Mouse (Mus musculus) right cerebral cortex, postnatal 10 days (tissue): ENCODE results near the gene Mmp11.

Experiments
- DNase-seq, 2 experiments: peaks; one replicate each; pipeline ENCODE4 v3.0.0; 2021; ENCODE audit warnings: low spot score in 2 of 2

The Mmp11 gene

DNA sequence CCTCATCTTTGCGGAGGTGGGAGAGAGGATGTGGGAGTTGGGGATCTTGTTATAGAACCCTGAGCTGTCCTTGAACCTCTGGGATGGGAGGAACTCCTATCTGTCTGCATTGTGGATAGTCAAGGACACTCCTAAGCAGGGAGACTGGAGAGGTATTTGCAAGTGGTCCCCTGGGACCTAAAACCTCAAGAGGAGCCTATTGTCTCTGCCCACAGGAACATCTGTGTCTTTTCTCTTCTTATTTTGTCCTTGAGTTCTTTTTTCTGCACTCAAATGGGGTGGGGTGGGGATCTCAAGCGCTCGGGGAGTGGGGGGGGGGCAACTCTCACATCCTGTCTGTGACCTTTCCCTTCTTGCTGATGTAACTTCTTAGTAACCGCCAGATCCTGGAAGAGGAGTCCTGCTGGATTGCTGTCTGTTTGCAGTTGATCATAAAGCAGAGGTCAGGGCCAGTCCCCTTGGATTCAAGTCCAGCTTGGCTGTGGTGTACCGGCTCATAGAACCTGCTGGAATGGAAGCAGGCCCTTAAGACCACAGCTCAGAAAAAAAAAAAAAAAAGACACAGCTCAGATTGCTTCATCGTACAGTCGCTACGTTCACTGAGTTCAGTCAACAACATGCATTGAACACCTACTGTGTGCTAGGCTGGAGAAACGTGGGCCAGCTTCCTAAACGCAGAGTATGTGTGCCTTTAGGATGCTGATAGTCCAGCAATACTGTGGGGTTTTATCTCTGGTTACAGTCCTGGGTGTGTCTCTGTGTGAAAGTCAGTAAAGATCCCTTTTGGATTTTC lies 1.8 kb upstream of the Mmp11 start:
- DNase-seq: no peak

DNA sequence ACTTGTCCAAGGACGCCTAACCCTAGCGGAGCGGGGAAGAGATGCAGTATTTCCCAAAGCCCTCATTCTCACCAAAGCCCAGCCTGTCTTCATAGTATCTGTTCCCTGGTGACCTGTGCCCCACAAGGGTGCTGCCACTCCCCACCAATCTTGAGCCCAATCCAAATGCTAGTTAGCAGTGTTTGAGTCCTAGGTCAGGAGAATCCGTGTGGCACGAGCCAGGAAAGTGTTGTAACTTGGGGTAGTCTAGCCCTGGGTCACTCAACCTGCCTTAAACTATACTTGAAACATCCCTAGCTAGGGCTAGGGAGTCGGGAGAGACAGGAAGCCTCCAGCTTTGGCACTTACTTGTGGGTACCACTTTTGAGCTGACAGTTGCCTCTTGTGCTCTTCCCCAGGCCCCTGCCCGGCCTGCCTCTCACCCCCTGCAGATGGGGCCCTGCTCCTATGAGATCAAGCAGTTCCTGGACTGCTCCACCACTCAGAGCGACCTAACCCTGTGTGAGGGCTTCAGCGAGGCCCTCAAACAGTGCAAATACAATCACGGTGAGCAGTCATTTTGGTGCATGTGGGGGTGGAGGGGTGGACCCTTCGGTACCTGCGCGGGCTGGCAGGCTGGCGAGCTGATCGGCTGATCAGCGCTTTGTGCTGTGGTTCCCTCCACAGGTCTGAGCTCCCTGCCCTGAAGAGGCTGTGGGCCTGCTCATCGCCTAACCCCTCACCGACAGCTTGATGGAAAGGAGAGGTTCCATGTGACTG lies 792 bp upstream of the Mmp11 start:
- DNase-seq: no peak

DNA sequence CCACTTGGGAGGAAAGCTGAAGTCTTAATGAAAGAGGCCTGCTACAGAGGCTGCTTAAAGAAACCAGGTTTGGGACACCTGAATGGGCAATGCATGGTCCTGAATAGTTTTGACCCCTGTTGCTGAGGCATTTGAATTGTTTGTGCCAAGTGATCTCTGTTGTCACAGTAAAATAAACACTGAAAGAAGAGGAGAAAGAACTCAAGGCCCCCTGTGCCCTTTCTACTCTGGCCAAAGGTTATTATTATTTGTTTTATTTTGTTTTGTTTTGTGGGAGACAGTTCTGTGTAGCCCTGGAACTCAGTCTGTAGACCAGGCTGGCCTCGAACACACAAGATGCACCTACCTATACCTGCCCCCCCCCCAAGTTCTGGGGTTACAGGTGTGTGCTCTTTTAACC lies 1.3 kb downstream of the Mmp11 start:
- DNase-seq: no peak

DNA sequence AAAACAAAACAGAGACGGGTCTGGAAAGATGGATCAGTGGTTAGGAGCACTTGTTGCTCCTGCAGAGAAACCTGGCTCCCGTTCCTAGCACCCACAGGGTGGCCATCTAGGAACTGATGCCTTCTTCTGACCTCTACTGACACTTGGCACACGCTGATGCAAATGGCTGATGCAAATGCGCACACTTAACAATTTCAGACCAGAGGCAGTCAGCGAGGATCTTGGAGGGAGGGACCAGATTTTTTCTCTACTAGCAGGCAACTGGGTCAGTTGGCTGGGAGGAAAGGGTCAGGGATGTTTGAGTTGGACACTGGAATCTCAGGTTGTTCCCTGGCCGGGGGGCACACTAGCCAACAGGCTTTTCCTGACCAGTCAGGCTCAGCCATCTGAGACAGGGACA lies 3.4 kb downstream of the Mmp11 start, which contains the start of gene Chchd10:
Gene Chchd10, plus strand, starts transcription at position 240 of the 400 bp plus-strand sequence.
- no peak for DNase-seq

DNA sequence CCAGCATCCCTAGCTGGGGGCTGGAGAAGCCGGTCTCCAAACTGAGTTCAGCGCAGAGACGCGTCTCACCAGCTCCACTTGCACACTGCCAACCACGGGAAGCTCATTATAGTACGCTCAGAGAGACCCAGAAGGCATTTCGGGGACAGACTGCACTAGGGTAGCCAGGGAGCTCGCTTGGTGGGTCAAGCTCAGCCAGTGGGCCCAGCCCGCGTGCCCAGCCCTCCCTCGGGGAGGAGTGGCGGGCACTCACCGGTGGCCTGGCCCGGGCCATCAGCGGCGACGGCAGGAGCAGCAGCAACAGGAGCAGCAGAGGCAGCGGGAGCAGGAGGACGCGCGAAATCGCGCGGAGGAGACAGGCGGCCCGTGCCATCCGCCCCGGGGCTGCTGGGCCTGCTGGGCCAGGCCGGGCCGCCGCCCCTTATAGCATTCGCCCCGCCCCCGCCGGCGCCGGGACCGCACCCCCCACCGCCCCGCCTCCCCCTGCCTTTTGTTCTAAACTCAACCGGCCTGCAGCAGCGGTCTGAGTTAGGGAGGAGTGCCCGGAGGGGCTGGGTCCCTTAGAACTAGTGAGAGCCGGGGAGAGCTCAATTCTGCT lies 4.1 kb downstream of the Mmp11 start:
- peak in 1 of 2 experiments; percentile 43 for DNase-seq

DNA sequence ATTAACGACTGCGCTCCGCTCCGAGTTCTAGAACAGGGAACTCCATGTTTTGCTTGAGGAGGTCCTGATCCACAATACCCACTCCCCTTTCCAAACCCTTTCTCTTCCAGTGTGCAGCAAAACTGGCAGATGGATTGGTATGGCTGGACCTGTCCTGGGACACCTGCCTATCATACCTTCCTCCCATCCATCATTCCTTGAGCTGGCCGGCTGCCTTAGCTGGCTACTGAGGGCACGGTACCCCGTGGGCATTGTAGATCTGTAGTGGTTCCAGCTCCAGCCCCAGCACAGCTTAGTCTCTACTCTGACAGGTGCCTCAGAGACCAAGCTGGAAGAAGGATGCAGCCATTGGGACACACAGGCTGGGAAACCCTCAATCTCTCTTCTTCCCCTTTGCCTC lies 5.0 kb downstream of the Mmp11 start:
- no peak for DNase-seq

DNA sequence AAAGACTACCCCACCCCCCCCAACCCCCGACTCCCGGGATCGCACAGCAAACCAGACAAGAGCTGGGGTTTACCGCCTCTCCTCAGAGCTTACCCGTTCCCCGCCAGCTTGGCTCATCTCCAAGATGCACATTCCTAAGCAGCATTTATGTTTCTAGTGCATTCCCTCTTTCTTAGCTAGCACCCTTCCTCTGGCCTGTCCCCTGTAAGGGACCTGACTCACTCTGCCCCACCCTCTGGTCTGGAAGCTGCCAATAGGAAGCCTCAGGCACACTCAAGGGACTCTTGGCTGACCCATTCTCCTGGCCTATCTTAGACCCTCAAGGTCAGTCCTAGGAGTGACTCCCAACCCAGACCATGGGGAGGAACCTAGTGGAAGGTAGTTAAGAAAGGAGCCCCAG lies 6.0 kb downstream of the Mmp11 start:
- no peak for DNase-seq

DNA sequence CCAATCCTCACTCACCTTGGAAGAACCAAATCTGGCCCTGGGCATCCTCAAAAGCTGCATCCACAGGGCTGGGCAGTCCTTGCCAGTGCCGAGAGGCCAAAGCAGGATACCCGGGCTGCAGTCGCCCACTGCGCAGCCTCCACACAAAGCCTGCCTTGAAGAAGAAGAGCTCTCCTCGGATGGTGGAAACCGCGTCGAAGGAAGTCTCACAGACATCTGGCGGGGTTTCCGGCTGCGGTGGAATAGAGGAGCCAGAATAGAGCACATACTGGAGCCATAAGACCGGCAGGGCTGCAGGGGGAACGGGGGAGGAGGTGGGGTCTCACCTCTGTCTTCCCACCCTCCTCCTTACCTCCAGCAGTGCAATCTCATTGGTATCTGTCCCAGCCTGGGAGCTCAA lies 9.9 kb downstream of the Mmp11 start:
- DNase-seq: no peak

DNA sequence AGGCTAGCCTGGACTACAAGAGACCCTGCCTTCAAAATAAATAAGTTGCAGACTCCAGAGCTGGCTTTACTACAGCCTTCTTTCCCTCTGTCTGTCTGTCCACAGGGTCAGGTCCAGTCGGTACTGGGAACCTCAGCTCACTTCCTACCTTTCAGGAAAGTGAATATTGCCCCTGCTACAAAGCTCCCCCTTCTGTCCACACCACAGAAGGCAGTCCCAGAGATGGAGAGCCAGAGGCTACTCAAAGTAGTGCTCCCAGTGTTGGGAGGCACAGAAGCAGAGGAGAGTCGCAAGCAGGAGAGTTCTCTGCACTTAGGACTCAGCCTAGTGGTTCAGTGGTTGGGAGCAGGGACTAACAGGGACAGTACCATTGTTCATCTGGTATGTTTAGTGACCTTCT lies 12.0 kb downstream of the Mmp11 start:
- no peak for DNase-seq

DNA sequence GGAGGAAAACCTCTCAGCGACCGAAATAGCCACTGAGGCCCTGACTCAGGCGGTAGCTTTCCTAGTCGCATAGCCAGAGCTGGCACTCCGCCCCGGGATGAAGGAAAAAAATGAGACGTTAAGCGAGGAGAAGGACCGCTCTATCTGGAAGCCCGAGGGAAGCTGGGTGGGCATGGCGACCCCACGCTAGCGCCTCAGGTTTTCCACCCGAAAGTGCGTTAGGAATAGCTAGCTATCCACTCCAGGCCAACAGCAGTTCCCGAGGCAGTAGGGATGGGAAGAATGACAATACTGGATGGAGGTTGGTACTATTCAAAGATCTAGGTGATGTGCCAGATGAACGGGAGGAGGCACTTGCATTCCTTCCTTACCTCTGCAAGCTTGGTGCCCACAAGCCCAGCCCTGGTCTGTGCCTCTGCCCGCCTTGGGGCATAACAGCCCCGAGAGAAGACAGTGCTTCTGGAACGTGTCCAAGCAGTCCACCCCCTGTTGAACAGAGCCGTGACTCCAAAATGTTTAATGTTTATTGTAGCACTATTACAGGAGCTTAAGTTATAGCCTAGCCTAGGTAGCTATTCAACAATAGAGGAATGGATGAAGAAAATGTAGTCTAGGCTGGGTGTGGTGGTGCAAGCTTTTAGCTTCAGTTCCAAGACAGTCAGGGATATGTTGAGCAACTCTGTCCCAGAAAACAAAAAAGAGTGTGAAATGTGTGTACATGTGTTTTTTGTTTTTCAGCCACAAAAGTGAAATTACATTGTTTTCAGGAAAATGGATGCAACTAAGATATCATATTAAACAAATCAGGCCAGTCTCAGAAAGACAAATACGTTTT lies 14.4 kb downstream of the Mmp11 start:
- peak; percentile 53 to 66 for DNase-seq

DNA sequence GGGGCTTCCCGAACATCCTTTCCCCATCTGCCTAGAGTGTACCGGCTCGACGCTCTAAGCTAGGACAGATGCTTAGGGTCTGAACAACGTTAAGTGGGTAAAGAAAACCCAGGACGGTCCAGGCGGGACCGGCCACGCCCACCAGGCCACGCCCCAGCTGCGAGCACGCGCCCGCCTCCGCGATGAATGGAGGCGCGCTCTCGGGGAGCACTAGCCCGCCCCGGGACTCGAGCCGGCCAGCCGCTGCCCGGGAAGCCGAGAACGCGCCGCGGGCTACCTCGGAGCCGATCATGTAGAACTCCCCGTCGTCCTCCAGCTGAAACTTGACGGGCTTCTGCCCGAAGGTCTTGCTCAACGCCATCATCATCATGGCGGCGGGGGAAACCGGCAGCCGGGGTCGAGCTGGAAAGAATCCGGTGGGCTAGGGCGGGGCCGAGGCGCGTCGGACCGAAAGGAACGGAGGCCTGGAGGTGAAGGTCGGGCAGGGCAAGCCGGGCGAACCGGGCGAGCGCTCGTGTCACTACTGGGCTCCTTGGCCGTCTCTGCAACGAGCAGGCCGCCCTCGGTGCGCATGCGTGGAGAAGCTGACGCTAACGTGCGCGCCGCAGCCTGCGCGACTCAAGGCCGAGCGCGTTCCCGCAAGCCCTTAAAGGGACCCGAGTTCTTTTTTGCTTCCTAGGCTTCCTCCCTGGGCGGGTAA lies 15.1 kb downstream of the Mmp11 start, which contains the start of gene Smarcb1:
Gene Smarcb1, minus strand, starts transcription at position 592 of the 700 bp plus-strand sequence.
- peak; percentile 96 to 97 for DNase-seq

DNA sequence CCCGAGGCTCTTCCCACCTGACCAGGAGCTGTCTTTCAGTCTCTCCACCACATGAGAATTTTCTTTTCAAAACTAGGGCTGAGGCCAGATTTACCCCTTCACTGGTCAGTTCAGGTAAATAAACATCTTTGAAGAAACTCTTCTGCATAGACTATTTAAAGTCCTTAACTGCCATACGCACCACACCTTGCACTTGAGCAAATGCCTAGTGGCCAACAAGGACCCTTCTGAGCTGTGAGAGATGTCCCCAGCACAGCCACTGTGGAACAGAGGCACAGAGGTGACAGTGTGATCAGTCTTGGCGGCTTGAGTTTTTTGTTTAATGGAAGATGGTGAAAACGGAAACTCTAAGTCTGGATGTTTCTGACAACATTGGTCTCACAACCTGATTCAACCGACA lies 17.3 kb downstream of the Mmp11 start:
- no peak for DNase-seq

DNA sequence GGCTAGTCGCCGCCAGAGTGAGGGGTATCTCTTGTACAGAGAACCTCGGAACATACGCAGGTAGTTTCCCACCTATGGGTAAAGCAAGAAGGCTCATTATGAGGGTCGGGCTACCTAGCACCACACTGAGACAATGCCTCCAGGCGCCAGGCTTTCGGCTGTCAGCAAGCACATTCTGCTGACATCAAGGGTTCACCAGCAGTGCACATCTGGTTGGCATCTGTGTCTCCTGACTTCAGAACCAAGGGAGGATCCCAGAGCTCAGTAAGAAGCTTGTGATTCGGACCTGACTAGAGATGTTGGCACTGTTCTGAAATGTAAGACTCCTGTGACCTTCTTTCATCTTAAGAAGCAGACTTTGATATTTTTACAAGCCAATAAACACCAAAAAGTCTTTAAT lies 19.5 kb downstream of the Mmp11 start:
- DNase-seq: no peak

DNA sequence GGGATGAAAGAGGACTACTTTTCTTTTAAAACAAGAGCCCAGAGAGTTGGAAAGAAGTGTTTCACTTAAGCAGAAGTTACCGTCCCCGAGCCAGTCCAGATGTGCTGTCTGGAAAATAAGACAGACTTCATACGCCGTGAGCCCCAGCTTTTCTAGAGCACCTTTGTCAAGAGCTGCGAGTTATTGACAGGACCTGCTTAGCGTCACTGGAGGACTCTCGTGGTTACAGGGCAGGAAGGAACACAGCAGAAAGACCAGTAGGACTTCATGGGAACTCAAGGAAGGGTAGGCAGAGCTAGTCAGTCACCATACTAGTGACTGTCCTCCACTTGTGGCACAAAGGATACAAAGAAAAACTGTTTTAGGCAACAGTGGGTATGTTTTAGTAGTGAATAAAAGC lies 20.7 kb downstream of the Mmp11 start:
- no peak for DNase-seq

DNA sequence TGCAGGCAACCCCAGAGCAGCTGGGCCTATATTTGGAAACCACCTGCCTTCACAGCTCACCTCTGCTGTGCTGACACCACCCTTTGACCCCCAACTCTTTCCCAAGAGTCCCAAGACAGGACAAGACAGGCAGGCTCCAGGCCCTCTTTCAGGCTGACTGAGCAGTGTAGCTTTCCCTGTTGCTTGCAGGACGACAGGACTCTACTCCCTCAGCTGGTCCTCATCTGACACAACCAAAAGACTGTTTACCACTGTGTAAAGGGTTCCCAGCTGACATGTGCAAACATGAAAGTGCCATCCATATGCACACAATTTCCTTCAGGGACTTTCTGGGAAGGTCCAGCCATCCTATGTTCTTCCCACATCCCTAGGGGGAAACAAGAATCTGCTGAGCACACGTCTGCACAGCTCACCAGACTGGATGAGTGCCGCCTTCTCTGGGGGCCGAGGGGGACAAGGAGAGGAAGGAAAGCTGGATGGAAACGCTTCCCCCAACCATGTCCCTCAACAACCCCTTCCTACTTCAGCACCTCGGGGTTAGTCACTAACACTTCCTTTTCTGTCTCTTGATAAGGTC lies 23.2 kb downstream of the Mmp11 start:
- DNase-seq: no peak

DNA sequence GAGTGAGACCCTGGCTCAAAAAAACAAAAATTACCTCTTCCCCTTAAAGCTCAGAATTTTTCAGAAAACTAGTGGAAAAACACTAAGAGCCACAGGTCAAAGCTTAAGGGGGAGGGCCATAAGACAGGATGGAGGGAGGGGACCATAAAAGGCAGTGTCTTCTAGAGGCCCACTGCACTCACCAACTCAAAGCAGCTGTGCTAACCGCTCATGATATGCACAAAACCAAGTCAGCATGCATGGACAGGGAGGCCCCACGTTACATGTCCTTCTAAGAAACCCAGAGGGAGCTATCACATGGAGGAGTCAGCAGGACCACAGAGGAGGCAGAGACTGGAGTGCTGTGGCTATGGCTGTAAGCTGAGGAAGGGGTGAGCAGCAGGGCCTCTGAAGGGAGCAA lies 25.6 kb downstream of the Mmp11 start:
- no peak for DNase-seq

DNA sequence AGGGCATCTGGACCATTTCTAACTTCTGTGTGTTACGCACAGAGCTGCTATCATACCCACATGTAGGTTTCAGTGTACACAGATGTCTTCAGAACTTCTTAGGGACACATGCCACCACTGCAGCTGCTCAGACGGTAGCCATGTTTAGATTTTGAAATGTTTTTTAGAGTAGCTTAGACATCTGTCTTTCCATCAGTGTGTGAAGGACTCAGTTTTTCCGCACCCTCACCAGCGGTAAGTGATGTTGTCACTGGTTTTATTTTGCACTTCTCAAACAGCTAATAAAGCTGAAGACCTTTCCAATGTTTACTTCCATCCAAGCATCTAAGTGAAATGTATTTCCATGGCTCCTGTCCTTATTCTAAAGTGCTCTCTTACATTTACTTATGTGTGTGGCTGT lies 29.4 kb downstream of the Mmp11 start:
- no peak for DNase-seq

DNA sequence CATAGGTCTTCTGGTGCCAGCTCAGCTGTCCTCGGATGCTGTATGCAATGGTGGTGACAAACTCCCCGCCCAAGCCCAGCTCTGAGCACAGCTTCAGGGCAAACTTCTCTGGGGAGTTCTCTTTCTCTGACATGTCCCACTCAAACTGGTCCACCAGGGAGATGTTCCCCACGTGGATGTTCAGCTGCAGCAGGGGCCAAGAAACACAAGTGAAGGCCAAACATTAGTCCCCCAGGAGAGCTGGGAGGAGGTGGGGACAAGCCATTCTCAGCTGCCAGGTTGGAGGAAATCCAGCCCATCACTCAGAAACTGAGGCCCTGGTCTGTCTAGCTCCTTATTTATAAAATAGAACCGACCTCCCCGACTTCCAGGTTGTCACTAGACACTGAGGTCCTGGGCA lies 31.9 kb downstream of the Mmp11 start:
- DNase-seq: no peak

DNA sequence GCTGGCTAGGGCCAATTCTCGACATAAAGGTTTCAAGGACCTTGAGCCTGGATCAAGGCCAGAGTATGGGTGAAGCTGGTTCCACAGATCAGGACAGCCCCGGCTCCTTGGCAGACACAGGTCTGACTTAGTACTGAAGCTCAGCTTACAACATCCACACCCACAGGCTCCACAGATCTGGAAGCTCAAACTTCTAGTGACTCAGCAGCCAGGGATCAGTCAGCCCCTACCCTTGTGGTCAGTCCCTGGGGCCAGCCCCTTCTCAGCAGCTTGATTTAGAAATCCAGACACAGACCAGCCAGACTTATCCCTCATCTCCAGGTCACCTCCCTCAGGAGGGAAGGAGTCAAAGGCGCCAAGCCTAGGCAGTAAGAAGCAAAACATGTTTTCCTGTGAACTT lies 37.5 kb downstream of the Mmp11 start:
- DNase-seq: no peak

DNA sequence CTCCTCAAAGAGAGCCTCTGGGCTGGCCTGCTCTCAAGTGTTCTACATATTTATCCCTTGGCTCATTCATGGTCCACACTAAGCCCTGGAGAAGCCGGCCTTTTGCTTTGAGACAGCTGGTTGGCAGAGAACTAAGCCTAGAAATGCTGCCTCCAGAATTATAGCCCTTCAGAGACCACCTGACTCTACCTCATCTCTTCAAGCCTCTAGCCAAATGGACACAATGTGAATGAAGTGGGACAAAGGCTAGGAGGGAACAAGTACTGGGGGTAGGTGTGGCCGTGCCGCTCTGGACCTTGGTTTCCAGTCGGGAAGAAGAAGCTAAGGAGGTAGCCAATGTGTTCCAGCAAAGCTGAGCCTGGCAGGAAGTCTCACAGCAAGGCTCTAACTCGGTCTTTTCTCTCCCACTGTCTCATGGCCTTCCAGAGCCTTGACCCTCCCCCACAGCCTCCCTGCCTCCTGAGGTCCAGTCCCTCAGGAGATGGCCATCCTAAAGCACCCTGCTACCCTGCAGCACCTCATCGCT lies 38.2 kb downstream of the Mmp11 start:
- no peak for DNase-seq

DNA sequence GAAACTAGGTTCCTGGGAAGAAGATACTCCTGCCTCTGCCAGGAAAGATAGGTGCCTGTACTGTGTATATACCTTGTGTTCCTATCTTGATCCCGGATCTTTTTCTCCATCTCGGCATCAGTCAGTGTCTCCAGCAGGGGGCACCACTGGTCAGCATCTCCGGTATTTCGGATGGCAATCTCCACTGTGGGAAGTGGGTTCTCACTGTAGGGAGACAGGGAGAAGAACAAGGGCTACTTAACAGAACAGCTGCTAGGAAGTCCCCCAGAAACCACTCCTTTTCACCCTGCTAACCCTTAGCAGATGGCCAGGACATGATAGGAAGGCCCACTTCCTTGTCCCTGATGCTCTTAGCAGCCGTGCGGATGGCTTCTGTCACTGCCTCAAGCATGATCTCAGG lies 38.9 kb downstream of the Mmp11 start:
- peak; percentile 72 to 79 for DNase-seq
